Comparison of ENCODE assay signal across 18 mouse cellular contexts in the genomic region with DNA sequence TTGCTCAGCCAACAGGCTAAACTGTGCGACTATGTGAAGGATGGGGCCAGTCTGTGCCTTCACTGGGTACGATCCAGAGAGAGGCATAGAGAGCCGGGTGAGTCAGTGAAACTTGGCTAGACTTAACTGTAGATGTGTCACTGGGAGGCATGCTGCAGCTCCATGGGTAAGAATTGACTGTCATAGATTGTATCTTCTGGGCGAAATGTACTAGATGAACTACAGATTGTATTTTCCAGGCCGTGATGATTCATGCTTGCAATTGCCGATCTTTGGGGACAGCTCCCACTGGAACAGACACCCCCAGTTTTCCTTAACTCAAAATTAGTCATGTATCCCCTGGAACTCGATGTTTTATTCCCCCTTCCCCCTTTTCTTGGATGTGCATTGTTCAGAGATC.
DNase-seq lines count a peak whose midpoint lies in the region; ATAC-seq lines count a peak whose summit lies in the region.
"Had no signal": no experiment of that assay in that cellular context is flagged by ENCODE, and none has a peak within 500 bp of the region (broad histone marks: within the 10 kb centered on the region; RNA-seq: fewer than 3 reads in every experiment).

No protein-coding gene starts in this region.

- DNase-seq in frontal cortex, postnatal 10 days (ENCODE audit: low spot score in 2 of 2), result no peak
- peak; percentile 33 for DNase-seq in 3T3-L1 (ENCODE audit: low read depth, low spot score)
- peak; percentile 21 for DNase-seq in adrenal gland, postnatal 25 days
- DNase-seq in layer of hippocampus, adult 9-11 months, result peak; percentile 87
- DNase-seq: B cell, adult 2 months; cerebellum, adult 18-20 months; heart, adult 2 months had no signal

- H3K4me2 ChIP-seq in liver, embryonic 12.5 days, result no peak overlapping the region
- no peak overlapping the region for H3K4me2 ChIP-seq in kidney, embryonic 16.5 days (replicated peaks; ENCODE audit: low read depth, low read length)
- H3K4me2 ChIP-seq: embryonic facial prominence, embryonic 13.5 days; hindbrain, embryonic 13.5 days; intestine, embryonic 15.5 days; kidney, embryonic 15.5 days; midbrain, embryonic 11.5 days had no signal

- H3K9ac ChIP-seq in liver, embryonic 12.5 days, result no peak overlapping the region
- no peak overlapping the region for H3K9ac ChIP-seq in kidney, embryonic 16.5 days (replicated peaks; ENCODE audit: low read length)
- H3K9ac ChIP-seq: embryonic facial prominence, embryonic 13.5 days; hindbrain, embryonic 13.5 days; intestine, embryonic 15.5 days; kidney, embryonic 15.5 days had no signal

- no peak overlapping the region for H3K4me3 ChIP-seq in liver, embryonic 12.5 days
- H3K4me3 ChIP-seq in kidney, embryonic 16.5 days (ENCODE audit: low read length), result no peak overlapping the region
- H3K4me3 ChIP-seq: embryonic facial prominence, embryonic 13.5 days; forebrain, embryonic 10.5 days; heart, adult 2 months; hindbrain, embryonic 13.5 days; intestine, embryonic 15.5 days; kidney, embryonic 15.5 days had no signal

- H3K4me1 ChIP-seq in liver, embryonic 12.5 days, result no peaks in the 10 kb centered on the region
- no peaks in the 10 kb centered on the region for H3K4me1 ChIP-seq in kidney, embryonic 16.5 days (ENCODE audit: insufficient read depth, low read length)
- H3K4me1 ChIP-seq: hindbrain, embryonic 13.5 days; intestine, embryonic 15.5 days had no signal

- 68% methylated on average over 7 of the region's 7 CpGs for WGBS in liver, embryonic 12.5 days (ENCODE audit: insufficient replicate concordance)
- 85% methylated on average over 7 of the region's 7 CpGs for WGBS in kidney, embryonic 16.5 days

- no peak overlapping the region for H3K27ac ChIP-seq in liver, embryonic 12.5 days
- H3K27ac ChIP-seq in kidney, embryonic 16.5 days (ENCODE audit: low read length), result no peak overlapping the region
- H3K27ac ChIP-seq: embryonic facial prominence, embryonic 13.5 days; forebrain, embryonic 10.5 days; heart, adult 2 months; hindbrain, embryonic 13.5 days; intestine, embryonic 15.5 days; kidney, embryonic 15.5 days had no signal

- no peaks in the 10 kb centered on the region for H3K27me3 ChIP-seq in liver, embryonic 12.5 days (replicated peaks)
- H3K27me3 ChIP-seq in kidney, embryonic 16.5 days (ENCODE audit: insufficient read depth, low read length), result no peaks in the 10 kb centered on the region
- H3K27me3 ChIP-seq: hindbrain, embryonic 13.5 days; intestine, embryonic 15.5 days; kidney, embryonic 15.5 days had no signal

- H3K9me3 ChIP-seq in liver, embryonic 12.5 days (replicated peaks), result no peaks in the 10 kb centered on the region
- H3K9me3 ChIP-seq in kidney, embryonic 16.5 days (ENCODE audit: low read length), result no peaks in the 10 kb centered on the region
- H3K9me3 ChIP-seq: embryonic facial prominence, embryonic 13.5 days; forebrain, embryonic 10.5 days; hindbrain, embryonic 13.5 days; intestine, embryonic 15.5 days; kidney, embryonic 15.5 days had no signal

- H3K36me3 ChIP-seq in liver, embryonic 12.5 days, result no peaks in the 10 kb centered on the region
- no peaks in the 10 kb centered on the region for H3K36me3 ChIP-seq in kidney, embryonic 16.5 days (ENCODE audit: insufficient read depth, low read length)
- H3K36me3 ChIP-seq: embryonic facial prominence, embryonic 13.5 days; forebrain, embryonic 10.5 days; hindbrain, embryonic 13.5 days; intestine, embryonic 15.5 days; kidney, embryonic 15.5 days had no signal

- ATAC-seq in frontal cortex, adult (ENCODE audit: low TSS enrichment), result peak; percentile 92
- ATAC-seq in megakaryocyte-erythroid progenitor cell, adult 5-6 weeks (replicated peaks; ENCODE audit: low FRiP score, low TSS enrichment, poor library complexity, severe bottlenecking), result no peak
- no peak for ATAC-seq in liver, embryonic 12.5 days
- ATAC-seq in kidney, embryonic 16.5 days (ENCODE audit: low FRiP score, low TSS enrichment), result no peak
- ATAC-seq: intestine, embryonic 15.5 days; lung, postnatal 0 days had no signal

Comparison
In these comparisons a context has a peak if more than half of its experiments do, and no peak if none do; other contexts are left out.
1. DNase-seq: peak in 3T3-L1 (single experiment), adrenal gland, postnatal 25 days (single experiment) and layer of hippocampus, adult 9-11 months (single experiment); none in frontal cortex, postnatal 10 days (0 of 2).